Mouse (Mus musculus): ENCODE measurements around the gene Eva1b.

DNA sequence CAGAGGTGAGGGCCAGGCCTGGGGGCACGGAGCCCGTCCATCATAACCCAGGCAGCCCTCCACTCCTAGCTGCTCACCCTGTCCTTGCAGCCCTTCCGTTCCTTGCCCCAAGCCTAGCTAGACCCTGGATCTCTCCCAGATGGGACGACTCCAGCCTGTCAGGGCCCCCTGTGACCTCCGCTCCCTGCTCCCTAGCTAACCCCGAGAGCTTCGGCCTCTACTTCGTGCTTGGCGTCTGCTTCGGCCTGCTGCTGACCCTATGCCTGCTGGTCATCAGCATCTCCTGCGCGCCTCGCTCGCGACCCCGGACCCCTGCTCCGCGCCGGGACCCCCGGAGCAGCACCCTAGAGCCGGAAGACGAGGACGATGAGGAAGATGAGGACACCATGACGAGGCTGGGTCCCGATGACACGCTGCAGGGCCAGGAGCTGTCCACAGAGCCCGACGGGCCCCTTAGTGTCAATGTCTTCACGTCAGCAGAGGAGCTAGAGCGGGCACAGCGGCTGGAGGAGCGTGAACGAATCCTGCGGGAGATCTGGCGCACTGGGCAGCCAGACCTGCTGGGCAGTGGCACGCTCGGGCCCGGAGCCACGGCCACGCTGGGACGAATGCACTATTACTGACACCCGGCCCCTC, 1.6 kb downstream of the Eva1b start:
- no peak for TF ChIP-seq CTCF (IDR thresholded peaks at IDR 0.05; ENCODE audit: borderline replicate concordance, insufficient read depth, low read depth, low read length)
- no peak for TF ChIP-seq POLR2A (IDR thresholded peaks at IDR 0.05; ENCODE audit: borderline replicate concordance, insufficient read depth, low read length)

Measured in cerebellum, adult 2 months (tissue).